Mouse (Mus musculus): ENCODE data around the gene Med18.
"Not testable (repeated sequence)": the region's sequence is repeated elsewhere in the genome, so short reads cannot be mapped to it uniquely, and the experiment has no call there.

The Med18 gene

GRCm38 (mm10) chr4:132415966-132416365 is 47.8 kb downstream of the Med18 start:
- no peak for DNase-seq

GRCm38 (mm10) chr4:132413257-132413656 is 50.5 kb downstream of the Med18 start:
- not testable (repeated sequence) for DNase-seq

GRCm38 (mm10) chr4:132411322-132412094 is 52.2 kb downstream of the Med18 start:
- DNase-seq: peak in 1 of 2 experiments; percentile 40

- DNase-seq: no peak
These were observed 54.0 kb downstream of the Med18 start for GRCm38 (mm10) chr4:132409587-132410229.
